In genomic region chr19:38709376-38709775, GRCm38 (mm10) we compare ENCODE assay signal across 11 mouse cellular contexts.
DNase-seq lines count a peak whose midpoint lies in the region; ATAC-seq and TF ChIP-seq lines count a peak whose summit lies in the region.
"Had no signal": no experiment of that assay in that cellular context is flagged by ENCODE, and none has a peak within 500 bp of the region (broad histone marks: within the 10 kb centered on the region; RNA-seq: fewer than 3 reads in every experiment).

No protein-coding gene starts in this region.

- TF ChIP-seq CTCF in left cerebral cortex, adult 2 months (IDR thresholded peaks at IDR 0.05): peak; percentile 35; the same call in 1 of the 2 replicates

- no peak for ATAC-seq in cerebellum, adult (ENCODE audit: insufficient number of reproducible peaks, low FRiP score, low TSS enrichment)

- intact Hi-C loops in left cerebral cortex, adult 2 months (cut with DNase I): loop anchor here (5.0 kb wide), 1 partner anchor 142 kb away; no protein-coding TSS in a partner anchor
- intact Hi-C loops in left cerebral cortex, postnatal 25 days (cut with DNase I): loop anchor here (5.0 kb wide), 1 partner anchor 142 kb away; no protein-coding TSS in a partner anchor

- no peak overlapping the region for H3K4me3 ChIP-seq in left cerebral cortex, adult 2 months
- H3K4me3 ChIP-seq: embryonic facial prominence, embryonic 13.5 days; heart, embryonic 13.5 days had no signal

- H3K27ac ChIP-seq in left cerebral cortex, adult 2 months: no peak overlapping the region
- H3K27ac ChIP-seq: embryonic facial prominence, embryonic 13.5 days; heart, embryonic 13.5 days had no signal

- peak; percentile 20 to 50 for DNase-seq in cerebellum, postnatal 14 days
- no peak for DNase-seq in left cerebral cortex, adult 2 months (ENCODE audit: extremely low spot score in 1 of 2, low spot score in 2 of 2)
- no peak for DNase-seq in left cerebral cortex, postnatal 25 days (ENCODE audit: low spot score in 2 of 2)
- DNase-seq in adipocyte (ENCODE audit: low spot score): peak; percentile 23
- peak; percentile 60 to 62 for DNase-seq in kidney, postnatal 4 days
- DNase-seq in MN1 (ENCODE audit: low spot score): no peak
- no peak for DNase-seq in left cerebral cortex, adult 11 months (ENCODE audit: low spot score)
- DNase-seq: thymus, postnatal 25 days had no signal

Comparison
In these comparisons a context has a peak if more than half of its experiments do, and no peak if none do; other contexts are left out.
1. DNase-seq: peak in cerebellum, postnatal 14 days (2 of 2), adipocyte (single experiment) and kidney, postnatal 4 days (2 of 2); none in left cerebral cortex, adult 2 months (0 of 2), left cerebral cortex, postnatal 25 days (0 of 2), MN1 (single experiment) and left cerebral cortex, adult 11 months (single experiment).